Mouse (Mus musculus) liver, adult 2 months (tissue): ENCODE results near the gene Acpp.
A peak's percentile ranks its signal among the peaks of the same experiment; 100 is the strongest.

ENCODE experiments used
- CTCF ChIP-seq: fragments of 200-500 bp; IDR thresholded peaks from 2 replicates; pipeline ENCODE4 v1.5.1; 2011; ENCODE audit warnings: low read depth, low read length, control low read depth
- POLR2A ChIP-seq: fragments of 200-500 bp; IDR thresholded peaks from 2 replicates; pipeline ENCODE4 v1.6.1; 2011; ENCODE audit warnings: low read length, control low read depth; ENCODE audit not compliant: insufficient read depth; ENCODE audit errors: extremely low read depth

- TF ChIP-seq CTCF (peak; percentile 34; the same call in 1 of the 2 replicates), POLR2A (no peak)
Observed at GRCm38 (mm10) chr9:104379532-104380162, 42.1 kb upstream of the Acpp start.
